Mouse (Mus musculus) heart, embryonic 14.5 days (tissue): Measurements from ENCODE around the gene Uprt. TPM values are rescaled to one million over a fixed set of nuclear protein-coding genes. Genes with fewer than 3 reads are reported as not detected.

Experiments
- ATAC-seq: fragments of 200-750 bp; cut with Nextera tagmentation; 2 replicates; pipeline ENCODE4 v1.8.0; 2017; ENCODE audit warnings: low read depth, moderate TSS enrichment; ENCODE audit not compliant: insufficient number of reproducible peaks, insufficient read depth, low FRiP score
- H3K27ac ChIP-seq, 2 experiments: fragments of 200-500 bp in 1 of 2; fragments of 300-500 bp in 1 of 2; sonication (generic) in 1 of 2; replicated peaks in 1 of 2; 2 replicates each; pipeline ENCODE4 v1.5.1; 2012 to 2014; ENCODE audit warnings: low read depth in 2 of 2, low read length in 2 of 2, control low read depth in 1 of 2, mild to moderate bottlenecking in 1 of 2, mixed read lengths in 1 of 2; ENCODE audit not compliant: control insufficient read depth in 1 of 2, insufficient read depth in 1 of 2
- H3K27me3 ChIP-seq: fragments of 300-500 bp; sonication (generic); 2 replicates; pipeline ENCODE4 v1.6.1; 2014; ENCODE audit warnings: mild to moderate bottlenecking, low read length, control low read depth; ENCODE audit not compliant: control insufficient read depth, insufficient read depth
- H3K36me3 ChIP-seq: fragments of 300-500 bp; sonication (generic); 2 replicates; pipeline ENCODE4 v1.6.1; 2014; ENCODE audit warnings: mild to moderate bottlenecking, control low read depth, low read length, mixed read lengths; ENCODE audit not compliant: control insufficient read depth, insufficient read depth
- H3K4me1 ChIP-seq, 2 experiments: fragments of 200-500 bp in 1 of 2; fragments of 300-500 bp in 1 of 2; sonication (generic) in 1 of 2; 2 replicates each; pipeline ENCODE4 v1.6.1; 2012 to 2014; ENCODE audit warnings: low read length in 2 of 2, control low read depth in 1 of 2, mixed read lengths in 1 of 2; ENCODE audit not compliant: control insufficient read depth in 2 of 2, insufficient read depth in 2 of 2
- H3K4me2 ChIP-seq: fragments of 300-500 bp; sonication (generic); 2 replicates; pipeline ENCODE4 v1.6.1; 2014; ENCODE audit warnings: mild to moderate bottlenecking, low read length
- H3K4me3 ChIP-seq, 2 experiments: fragments of 200-500 bp in 1 of 2; fragments of 300-500 bp in 1 of 2; sonication (generic) in 1 of 2; 2 replicates each; pipeline ENCODE4 v1.5.1; 2012 to 2014; ENCODE audit warnings: low read length in 2 of 2, mild to moderate bottlenecking in 2 of 2, control low read depth in 1 of 2, low read depth in 1 of 2, moderate library complexity in 1 of 2; ENCODE audit not compliant: control insufficient read depth in 1 of 2, insufficient read depth in 1 of 2
- H3K9ac ChIP-seq: fragments of 300-500 bp; sonication (generic); 2 replicates; pipeline ENCODE4 v1.6.1; 2014; ENCODE audit warnings: mild to moderate bottlenecking, low read length
- H3K9me3 ChIP-seq: fragments of 300-500 bp; sonication (generic); 2 replicates; pipeline ENCODE4 v1.6.1; 2016; ENCODE audit warnings: low read length, control low read depth; ENCODE audit not compliant: control insufficient read depth
- WGBS: fragments of 180-500 bp; shearing (Covaris S2); extraction: QIAGEN DNeasy Blood & Tissue Kit; methylation state at CpG from one replicate; pipeline ENCODE4 v1.1.7; 2014; 5-methylcytosine and 5-hydroxymethylcytosine counted together
- polyA plus RNA-seq: library from polyadenylated mRNA; unstranded; fragments of >200 nt; fragmentation: Nextera tagmentation; extraction: Ambion mirVana; gene quantifications from 2 replicates; pipeline ENCODE4 v1.2.1, GENCODE M21; 2014

Gene Uprt
- polyA plus RNA-seq, 1 experiment from 2014 or later: 1.8 TPM

DNA sequence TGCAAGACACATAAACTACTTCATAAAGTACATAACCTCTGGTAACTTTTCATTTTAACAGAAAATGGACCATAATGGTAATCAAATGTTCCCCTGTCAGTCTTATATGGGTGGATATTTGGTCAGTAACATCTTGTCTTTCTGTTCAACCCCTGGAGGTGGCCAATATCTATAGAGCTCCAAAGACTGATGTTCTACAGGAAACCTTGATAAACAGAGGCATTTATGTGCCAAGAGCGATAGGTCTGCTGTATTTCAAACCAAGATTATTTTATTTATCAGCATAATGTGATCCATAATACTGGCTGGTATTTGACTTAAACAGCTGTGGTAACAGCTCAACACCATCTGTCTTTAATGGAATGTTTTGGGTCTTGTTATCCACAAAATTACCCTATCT lies 62.7 kb downstream of the Uprt start:
- Histone ChIP-seq H3K27me3 (no peaks in the 10 kb centered on the region), H3K4me2 (no peak overlapping the region), H3K4me3 (no peak overlapping the region), H3K9me3 (no peaks in the 10 kb centered on the region), H3K9ac (no peak overlapping the region), H3K4me1 (no peaks in the 10 kb centered on the region), H3K27ac (no peak overlapping the region), H3K36me3 (no peaks in the 10 kb centered on the region)
- 88% methylated on average over 1 of the region's 1 CpGs for WGBS
- no peak for ATAC-seq

Other genes starting within 250 kb of the Uprt start
- 14.1 and 15.0 TPM in 2 replicates for gene Abcb7, start 69.0 kb upstream of the Uprt start, polyA plus RNA-seq
- 6.1 and 6.3 TPM in 2 replicates for gene Zdhhc15, start 188.2 kb downstream of the Uprt start, polyA plus RNA-seq